Mouse (Mus musculus) stomach, postnatal 0 days (tissue): ENCODE data around the gene Plaur.

Experiments
- CTCF ChIP-seq: IDR thresholded peaks from 2 replicates; pipeline ENCODE4 v1.5.1; 2016; ENCODE audit warnings: antibody characterized with exemption, low read depth, mild to moderate bottlenecking, moderate library complexity
- EP300 ChIP-seq: optimal IDR thresholded peaks from 2 replicates; pipeline ENCODE3; 2016; ENCODE audit warnings: antibody characterized with exemption

GRCm38 (mm10) chr7:24469126-24469525 is 6.8 kb downstream of the Plaur start:
- TF ChIP-seq EP300 = no peak
- TF ChIP-seq CTCF = peak; percentile 68
